Mouse (Mus musculus) urinary bladder, postnatal 4 days (tissue): ENCODE data around the gene Nek10.
"Not testable (repeated sequence)": the region's sequence is repeated elsewhere in the genome, so short reads cannot be mapped to it uniquely, and the experiment has no call there.

Experiments
- DNase-seq, 2 experiments: peaks; one replicate each; pipeline ENCODE4 v3.0.0; 2021 to 2022; ENCODE audit warnings: low spot score in 2 of 2

Nek10 gene

GRCm38 (mm10) chr14:14870463-14870862 lies 67.2 kb downstream of the Nek10 start:
- DNase-seq = no peak

GRCm38 (mm10) chr14:14871121-14871520 lies 67.9 kb downstream of the Nek10 start:
- no peak for DNase-seq

- DNase-seq = no peak
These were observed 68.5 kb downstream of the Nek10 start for GRCm38 (mm10) chr14:14871700-14872099.

- no peak for DNase-seq
These were observed 90.9 kb downstream of the Nek10 start for GRCm38 (mm10) chr14:14893932-14894652.

- no peak for DNase-seq
These were observed 91.6 kb downstream of the Nek10 start for GRCm38 (mm10) chr14:14894776-14895175.

GRCm38 (mm10) chr14:14895363-14895762 lies 92.1 kb downstream of the Nek10 start:
- DNase-seq = no peak

GRCm38 (mm10) chr14:14896399-14897136 lies 93.4 kb downstream of the Nek10 start:
- DNase-seq = no peak

- DNase-seq = peak; percentile 26 to 66
These were observed 101.7 kb downstream of the Nek10 start for GRCm38 (mm10) chr14:14904750-14905529.

- DNase-seq = no peak
These were observed 102.3 kb downstream of the Nek10 start for GRCm38 (mm10) chr14:14905530-14905852.

- DNase-seq = no peak
These were observed 122.4 kb downstream of the Nek10 start for GRCm38 (mm10) chr14:14925615-14926014.

- DNase-seq = no peak
These were observed 124.3 kb downstream of the Nek10 start for GRCm38 (mm10) chr14:14927559-14927958.

- no peak for DNase-seq
These were observed 131.8 kb downstream of the Nek10 start for GRCm38 (mm10) chr14:14934977-14935376.

- DNase-seq = no peak
These were observed 142.7 kb downstream of the Nek10 start for GRCm38 (mm10) chr14:14945930-14946329.

GRCm38 (mm10) chr14:14949023-14949422 lies 145.8 kb downstream of the Nek10 start:
- DNase-seq = no peak

GRCm38 (mm10) chr14:14951808-14952207 lies 148.6 kb downstream of the Nek10 start:
- DNase-seq = no peak

GRCm38 (mm10) chr14:14959780-14960440 lies 156.7 kb downstream of the Nek10 start:
- DNase-seq = no peak

- no peak for DNase-seq
These were observed 157.3 kb downstream of the Nek10 start for GRCm38 (mm10) chr14:14960441-14960988.

GRCm38 (mm10) chr14:14970633-14971032 lies 167.4 kb downstream of the Nek10 start:
- no peak for DNase-seq

GRCm38 (mm10) chr14:14971056-14971455 lies 167.8 kb downstream of the Nek10 start:
- no peak for DNase-seq

- DNase-seq = no peak
These were observed 170.9 kb downstream of the Nek10 start for GRCm38 (mm10) chr14:14974156-14974555.

- DNase-seq = not testable (repeated sequence)
These were observed 180.9 kb downstream of the Nek10 start for GRCm38 (mm10) chr14:14984106-14984505.
